Mouse (Mus musculus) liver, postnatal 0 days (tissue): ENCODE measurements around the gene Aspdh. TPM values are rescaled to one million over a fixed set of nuclear protein-coding genes. Genes with fewer than 3 reads are reported as not detected.

ENCODE experiments used
- ATAC-seq: fragments of 200-750 bp; cut with Nextera tagmentation; 2 replicates; pipeline ENCODE4 v1.8.0; 2017; ENCODE audit warnings: mild to moderate bottlenecking, moderate library complexity
- DNase-seq: peaks from one replicate; pipeline ENCODE4 v3.0.0-alpha.2; 2016
- H3K27ac ChIP-seq: fragments of 300-500 bp; sonication (generic); 2 replicates; pipeline ENCODE4 v1.5.1; 2014; ENCODE audit warnings: antibody characterized with exemption, moderate library complexity, mild to moderate bottlenecking, low read depth
- H3K27me3 ChIP-seq: fragments of 300-500 bp; sonication (generic); 2 replicates; pipeline ENCODE4 v1.6.1; 2014; ENCODE audit warnings: low read length, control low read depth, mixed read lengths; ENCODE audit not compliant: insufficient read depth
- H3K36me3 ChIP-seq: fragments of 300-500 bp; sonication (generic); replicated peaks from 2 replicates; pipeline ENCODE4 v1.6.1; 2014; ENCODE audit warnings: mild to moderate bottlenecking, control low read depth, low read length, moderate library complexity, mixed read lengths; ENCODE audit not compliant: insufficient read depth
- H3K4me1 ChIP-seq: fragments of 300-500 bp; sonication (generic); 2 replicates; pipeline ENCODE4 v1.6.1; 2014; ENCODE audit warnings: antibody characterized with exemption, mild to moderate bottlenecking, control low read depth; ENCODE audit not compliant: insufficient read depth
- H3K4me2 ChIP-seq: fragments of 300-500 bp; sonication (generic); 2 replicates; pipeline ENCODE4 v1.6.1; 2014; ENCODE audit warnings: low read depth, mild to moderate bottlenecking, low read length, moderate library complexity, mixed read lengths
- H3K4me3 ChIP-seq: fragments of 300-500 bp; sonication (generic); 2 replicates; pipeline ENCODE4 v1.5.1; 2014; ENCODE audit warnings: low read depth, low read length
- H3K9ac ChIP-seq: fragments of 300-500 bp; sonication (generic); replicated peaks from 2 replicates; pipeline ENCODE4 v1.6.1; 2014; ENCODE audit warnings: mild to moderate bottlenecking, moderate library complexity
- H3K9me3 ChIP-seq: fragments of 300-500 bp; sonication (generic); 2 replicates; pipeline ENCODE4 v1.6.1; 2016; ENCODE audit warnings: mild to moderate bottlenecking, control low read depth, low read length, mixed read lengths
- CTCF ChIP-seq: sonication (generic); IDR thresholded peaks from 2 replicates; pipeline ENCODE4 v1.5.1; 2016; ENCODE audit warnings: antibody characterized with exemption, low read depth
- EP300 ChIP-seq: IDR thresholded peaks from 2 replicates; pipeline ENCODE4 v1.6.1; 2016; ENCODE audit warnings: antibody characterized with exemption, low read depth, mild to moderate bottlenecking
- WGBS: fragments of 180-500 bp; shearing (Covaris S2); extraction: QIAGEN DNeasy Blood & Tissue Kit; methylation state at CpG from one replicate; pipeline ENCODE4 v1.1.7; 2014; ENCODE audit not compliant: insufficient replicate concordance; 5-methylcytosine and 5-hydroxymethylcytosine counted together
- microRNA-seq: library from miRNA; unstranded; fragments of <30 nt; microRNA quantifications from one replicate; pipeline ENCODE4, GENCODE M21; 2016
- polyA plus RNA-seq: library from polyadenylated mRNA; unstranded; fragments of >200 nt; fragmentation: Nextera tagmentation; extraction: Ambion mirVana; gene quantifications from 2 replicates; pipeline ENCODE4 v1.2.1, GENCODE M21; 2015

Aspdh gene
- polyA plus RNA-seq, 1 experiment from 2014 or later: 44.3 TPM

GRCm38 (mm10) chr7:44496771-44497109 lies 31.5 kb downstream of the Aspdh start:
- Histone ChIP-seq H3K4me3 (peak overlapping the region; percentile 60), H3K4me1 (peaks cover 24% of the 10 kb centered on the region), H3K9me3 (no peaks in the 10 kb centered on the region), H3K27me3 (no peaks in the 10 kb centered on the region), H3K4me2 (peak overlapping the region; percentile 81), H3K36me3 (peaks cover 12% of the 10 kb centered on the region), H3K9ac (peak overlapping the region; percentile 70), H3K27ac (peak overlapping the region; percentile 95)
- ATAC-seq (peak; percentile 56), DNase-seq (no peak)
- WGBS: 1% methylated on average over 24 of the region's 26 CpGs
- TF ChIP-seq CTCF (peak; percentile 46), EP300 (no peak)

GRCm38 (mm10) chr7:44497361-44498055 lies 32.3 kb downstream of the Aspdh start:
- Histone ChIP-seq H3K9me3 (no peaks in the 10 kb centered on the region), H3K4me2 (peak overlapping the region; percentile 81), H3K9ac (no peak overlapping the region), H3K4me3 (peak overlapping the region; percentile 60; the same call in 1 of the 2 replicates), H3K36me3 (peaks cover 4% of the 10 kb centered on the region), H3K27me3 (no peaks in the 10 kb centered on the region), H3K4me1 (peaks cover 24% of the 10 kb centered on the region), H3K27ac (peak overlapping the region; percentile 95)
- 68% methylated on average over 10 of the region's 10 CpGs for WGBS
- ATAC-seq (no peak), DNase-seq (peak; percentile 51)
- TF ChIP-seq CTCF (no peak), EP300 (no peak)

GRCm38 (mm10) chr7:44498922-44499321 lies 33.7 kb downstream of the Aspdh start:
- Histone ChIP-seq H3K4me2 (no peak overlapping the region), H3K27me3 (no peaks in the 10 kb centered on the region), H3K4me3 (no peak overlapping the region), H3K36me3 (no peaks in the 10 kb centered on the region), H3K9ac (no peak overlapping the region), H3K27ac (0 out of 2 replicates have a peak overlapping the region, but pooled peaks have one; percentile 11), H3K9me3 (no peaks in the 10 kb centered on the region), H3K4me1 (peaks cover 24% of the 10 kb centered on the region)
- TF ChIP-seq CTCF (no peak), EP300 (no peak)
- no peak for ATAC-seq
- WGBS: 33% methylated on average over 1 of the region's 1 CpGs
- no peak for DNase-seq

GRCm38 (mm10) chr7:44500046-44500445 lies 34.9 kb downstream of the Aspdh start:
- no peaks in the 10 kb centered on the region for H3K36me3 ChIP-seq
- no peak overlapping the region for H3K4me3 ChIP-seq
- ATAC-seq: no peak
- peak; percentile 13 for DNase-seq
- no peak overlapping the region for H3K9ac ChIP-seq
- H3K27ac ChIP-seq: no peak overlapping the region
- TF ChIP-seq EP300: no peak
- TF ChIP-seq CTCF: no peak
- H3K27me3 ChIP-seq: no peaks in the 10 kb centered on the region
- no peaks in the 10 kb centered on the region for H3K9me3 ChIP-seq
- 60% methylated on average over 20 of the region's 20 CpGs for WGBS
- peaks cover 21% of the 10 kb centered on the region for H3K4me1 ChIP-seq
- no peak overlapping the region for H3K4me2 ChIP-seq

GRCm38 (mm10) chr7:44501563-44502115 lies 36.4 kb downstream of the Aspdh start:
- Histone ChIP-seq H3K4me2 (no peak overlapping the region), H3K9me3 (no peaks in the 10 kb centered on the region), H3K9ac (no peak overlapping the region), H3K36me3 (no peaks in the 10 kb centered on the region), H3K27ac (no peak overlapping the region), H3K27me3 (no peaks in the 10 kb centered on the region), H3K4me3 (no peak overlapping the region), H3K4me1 (peaks cover 11% of the 10 kb centered on the region)
- WGBS: 27% methylated on average over 5 of the region's 5 CpGs
- DNase-seq (peak; percentile 82), ATAC-seq (no peak)
- TF ChIP-seq CTCF (peak; percentile 83), EP300 (no peak)

- no peak overlapping the region for H3K4me3 ChIP-seq
- H3K4me2 ChIP-seq: no peak overlapping the region
- no peak overlapping the region for H3K9ac ChIP-seq
- no peak for TF ChIP-seq CTCF
- no peak for TF ChIP-seq EP300
- H3K36me3 ChIP-seq: no peaks in the 10 kb centered on the region
- H3K27me3 ChIP-seq: 0 out of 2 replicates have a peak, but pooled peaks cover 14% of the 10 kb centered on the region
- no peak overlapping the region for H3K27ac ChIP-seq
- H3K4me1 ChIP-seq: no peaks in the 10 kb centered on the region
- DNase-seq: no peak
- H3K9me3 ChIP-seq: no peaks in the 10 kb centered on the region
- ATAC-seq: no peak
These were observed 42.3 kb downstream of the Aspdh start for GRCm38 (mm10) chr7:44507491-44507890.

Small RNA genes lying within 50 kb of the gene (microRNA-seq; reads per million reads assigned to microRNA genes)
- gene Mir7052: 2.4 reads per million

Other genes with a start within 250 kb of the Aspdh start
- gene Klk1b5, start 249.4 kb upstream of the Aspdh start, polyA plus RNA-seq: not detected in 2 replicates
- 0.79 TPM in 1 of 2 replicates, not detected in the other for gene Klk1, start 240.0 kb upstream of the Aspdh start, polyA plus RNA-seq
- gene Gm36864, start 229.2 kb upstream of the Aspdh start, polyA plus RNA-seq: not detected in 2 replicates
- 0.51 and 0.54 TPM in 2 replicates for gene 1700028J19Rik, start 218.7 kb upstream of the Aspdh start, polyA plus RNA-seq
- gene 2410002F23Rik, start 218.7 kb upstream of the Aspdh start, polyA plus RNA-seq: 18.8 and 20.6 TPM in 2 replicates
- not detected in 2 replicates for gene Acp4, start 208.0 kb upstream of the Aspdh start, polyA plus RNA-seq
- gene Gm15517, start 203.9 kb upstream of the Aspdh start, polyA plus RNA-seq: not detected in 2 replicates
- gene Clec11a, start 158.5 kb upstream of the Aspdh start, polyA plus RNA-seq: 1.6 and 1.8 TPM in 2 replicates
- gene Shank1, start 155.1 kb upstream of the Aspdh start, polyA plus RNA-seq: not detected in 2 replicates
- 0.04 TPM in 1 of 2 replicates, not detected in the other for gene Syt3, start 81.3 kb upstream of the Aspdh start, polyA plus RNA-seq
- gene 1700008O03Rik, start 79.6 kb upstream of the Aspdh start, polyA plus RNA-seq: 0.15 and 0.18 TPM in 2 replicates
- gene Lrrc4b, start 36.4 kb upstream of the Aspdh start, polyA plus RNA-seq: not detected in 2 replicates
- gene Josd2, start 2.6 kb downstream of the Aspdh start, polyA plus RNA-seq: 59.7 and 63.1 TPM in 2 replicates
- 32.4 and 35.9 TPM in 2 replicates for gene Emc10, start 31.1 kb downstream of the Aspdh start, polyA plus RNA-seq
- 3.3 and 4.1 TPM in 2 replicates for gene Fam71e1, start 31.2 kb downstream of the Aspdh start, polyA plus RNA-seq
- 0.35 and 2.7 TPM in 2 replicates for gene Mybpc2, start 59.3 kb downstream of the Aspdh start, polyA plus RNA-seq
- 9.5 and 10.1 TPM in 2 replicates for gene Spib, start 66.7 kb downstream of the Aspdh start, polyA plus RNA-seq
- gene Pold1, start 83.5 kb downstream of the Aspdh start, polyA plus RNA-seq: 18.9 and 25.1 TPM in 2 replicates
- gene Nr1h2, start 88.6 kb downstream of the Aspdh start, polyA plus RNA-seq: 33.6 and 33.9 TPM in 2 replicates
- gene Napsa, start 107.0 kb downstream of the Aspdh start, polyA plus RNA-seq: 17.0 and 17.8 TPM in 2 replicates
- gene Kcnc3, start 125.3 kb downstream of the Aspdh start, polyA plus RNA-seq: 0.13 and 0.20 TPM in 2 replicates
- gene Myh14, start 205.5 kb downstream of the Aspdh start, polyA plus RNA-seq: 1.5 and 2.1 TPM in 2 replicates
- not detected in 2 replicates for gene Izumo2, start 243.4 kb downstream of the Aspdh start, polyA plus RNA-seq